Mouse (Mus musculus): ENCODE data around the gene Zfp108. TPM values are rescaled to one million over a fixed set of nuclear protein-coding genes. Genes with fewer than 3 reads are reported as not detected.

Gene Zfp108
- polyA plus RNA-seq, 1 experiment = 3.0 TPM

DNA sequence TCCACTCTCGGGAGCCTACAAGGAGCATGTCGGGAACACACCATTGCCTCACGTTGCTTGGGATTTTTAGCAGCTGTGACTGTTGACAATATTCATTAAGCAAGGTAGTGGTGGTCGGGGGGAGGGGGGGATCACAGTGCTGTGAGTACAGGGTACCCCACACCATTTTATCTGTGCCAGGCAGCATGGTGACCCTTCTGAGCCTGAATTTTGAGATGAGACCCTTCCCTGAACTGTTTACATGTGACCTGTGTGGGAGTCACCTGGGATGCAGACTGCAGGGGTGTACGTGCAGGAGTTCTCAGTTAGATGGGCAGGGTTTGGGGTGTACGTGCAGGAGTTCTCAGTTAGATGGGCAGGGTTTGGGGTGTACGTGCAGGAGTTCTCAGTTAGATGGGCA lies 41.8 kb downstream of the Zfp108 start:
- H3K27ac ChIP-seq (ENCODE audit: insufficient read depth, low read length) = no peak overlapping the region
- H3K4me3 ChIP-seq (ENCODE audit: insufficient read depth, low read length) = no peak overlapping the region
- H3K4me1 ChIP-seq (ENCODE audit: control insufficient read depth, insufficient read depth, low read length) = peaks cover 2% of the 10 kb centered on the region; the same call in 1 of the 2 replicates
- TF ChIP-seq POLR2A (IDR thresholded peaks at IDR 0.05; ENCODE audit: low read depth, low read length) (no peak), CTCF (IDR thresholded peaks at IDR 0.05; ENCODE audit: borderline replicate concordance, insufficient read depth, low read length) (no peak)

DNA sequence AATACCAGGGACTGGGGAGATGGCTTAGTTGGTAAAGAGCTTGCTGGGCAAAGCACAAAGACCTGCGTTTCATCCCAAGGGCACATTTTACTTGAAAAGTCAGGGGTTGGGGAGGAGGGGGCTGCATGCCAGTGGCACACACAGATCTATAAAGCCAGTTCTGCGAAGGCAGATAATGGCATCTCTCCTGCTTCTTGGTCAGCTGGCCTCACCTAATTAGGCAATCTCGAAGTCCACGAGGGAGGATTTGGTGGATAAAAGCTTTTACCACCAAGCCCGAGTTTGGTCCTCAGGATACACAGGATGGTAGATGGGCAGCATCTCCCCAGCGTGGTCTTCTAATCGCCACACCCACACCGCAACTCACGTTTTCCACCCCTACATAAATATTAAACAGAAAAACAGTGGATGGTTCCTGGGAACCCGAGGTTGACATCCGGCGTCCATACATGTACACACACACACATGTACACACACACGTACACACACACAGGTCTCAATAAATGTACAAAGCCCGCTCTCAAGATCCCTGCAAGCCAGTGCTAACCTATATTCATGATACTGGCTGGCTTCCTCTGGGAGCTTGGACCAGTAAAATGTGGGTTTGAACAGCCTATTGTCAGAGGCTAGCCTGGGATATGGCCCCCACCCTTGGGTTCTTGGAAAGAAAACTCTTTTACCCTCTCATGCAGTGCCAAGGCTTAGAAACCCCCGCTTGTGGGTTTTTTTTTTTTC lies 42.9 kb downstream of the Zfp108 start:
- H3K4me3 ChIP-seq (ENCODE audit: insufficient read depth, low read length) = 0 out of 2 replicates have a peak overlapping the region, but pooled peaks have one; percentile 82
- H3K4me1 ChIP-seq (ENCODE audit: control insufficient read depth, insufficient read depth, low read length) = peaks cover 2% of the 10 kb centered on the region; the same call in 1 of the 2 replicates
- TF ChIP-seq POLR2A (IDR thresholded peaks at IDR 0.05; ENCODE audit: low read depth, low read length) (no peak), CTCF (IDR thresholded peaks at IDR 0.05; ENCODE audit: borderline replicate concordance, insufficient read depth, low read length) (no peak)
- H3K27ac ChIP-seq (ENCODE audit: insufficient read depth, low read length) = no peak overlapping the region

DNA sequence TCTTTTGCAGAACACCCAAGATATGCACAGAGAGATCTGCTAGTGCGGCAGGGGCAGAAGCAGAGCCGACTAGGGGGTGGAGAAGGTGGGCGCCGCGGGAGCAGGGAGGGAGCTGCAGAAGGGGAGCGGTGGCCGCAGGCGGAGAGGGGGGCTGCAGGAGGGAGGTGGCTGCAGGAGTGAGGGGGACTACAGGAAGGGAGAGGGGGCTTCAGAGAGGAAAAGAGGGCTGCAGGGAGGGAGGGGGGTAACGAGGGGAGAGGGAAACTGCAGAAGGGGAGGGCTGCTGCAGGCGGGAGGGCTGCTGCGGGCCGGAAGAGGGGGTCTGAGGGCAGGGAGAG lies 44.0 kb downstream of the Zfp108 start:
- H3K4me1 ChIP-seq (ENCODE audit: control insufficient read depth, insufficient read depth, low read length) = peaks cover 2% of the 10 kb centered on the region; the same call in 1 of the 2 replicates
- no peak for TF ChIP-seq CTCF (IDR thresholded peaks at IDR 0.05; ENCODE audit: borderline replicate concordance, insufficient read depth, low read length)
- TF ChIP-seq POLR2A (IDR thresholded peaks at IDR 0.05; ENCODE audit: low read depth, low read length) = no peak
- H3K4me3 ChIP-seq (ENCODE audit: insufficient read depth, low read length) = peak overlapping the region; percentile 82
- no peak overlapping the region for H3K27ac ChIP-seq (ENCODE audit: insufficient read depth, low read length)

DNA sequence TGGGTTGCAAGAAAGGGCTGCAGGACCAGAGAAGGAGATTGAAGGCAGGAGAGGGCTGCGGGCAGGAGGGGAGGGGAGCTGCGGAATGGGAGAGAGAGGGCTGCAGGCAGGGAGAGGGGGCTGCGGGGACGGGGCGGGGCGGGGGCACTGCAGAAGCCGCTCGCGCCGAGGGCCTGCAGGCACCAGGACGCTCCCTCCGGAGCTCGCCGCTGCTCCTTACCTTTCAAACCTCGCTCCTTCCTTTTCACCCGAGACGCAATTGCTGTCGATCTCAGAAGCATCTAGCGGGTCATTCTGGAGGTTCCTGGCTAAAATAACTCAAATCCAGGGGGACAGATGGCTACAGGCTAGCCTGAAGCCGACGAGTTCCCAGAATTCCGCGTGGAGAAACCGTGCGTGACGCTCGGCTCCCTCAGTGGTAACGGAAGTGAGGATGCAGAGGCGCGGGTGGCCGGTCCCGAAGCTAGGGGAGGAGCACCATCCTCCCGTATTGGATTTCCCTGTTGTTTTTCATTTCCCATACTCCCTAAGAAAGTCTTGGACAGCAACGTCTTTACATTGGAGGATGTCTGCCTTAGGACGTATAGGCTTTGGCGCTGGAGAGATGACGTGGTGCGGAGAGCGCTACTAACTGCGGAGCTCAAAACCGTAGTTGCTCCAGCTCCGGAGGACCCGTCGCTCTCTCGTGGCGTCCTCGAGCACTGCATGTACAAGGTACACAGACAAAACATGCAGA lies 44.5 kb downstream of the Zfp108 start:
- H3K27ac ChIP-seq (ENCODE audit: insufficient read depth, low read length) = peak overlapping the region; percentile 81
- peak; percentile 48; the same call in 1 of the 2 replicates for TF ChIP-seq CTCF (IDR thresholded peaks at IDR 0.05; ENCODE audit: borderline replicate concordance, insufficient read depth, low read length)
- TF ChIP-seq POLR2A (IDR thresholded peaks at IDR 0.05; ENCODE audit: low read depth, low read length) = peak; percentile 88

GRCm38 (mm10) chr7:24299823-24300481 lies 45.4 kb downstream of the Zfp108 start:
- H3K27ac ChIP-seq (ENCODE audit: insufficient read depth, low read length) = no peak overlapping the region
- H3K4me3 ChIP-seq (ENCODE audit: insufficient read depth, low read length) = peak overlapping the region; percentile 34
- TF ChIP-seq POLR2A (IDR thresholded peaks at IDR 0.05; ENCODE audit: low read depth, low read length) (no peak), CTCF (IDR thresholded peaks at IDR 0.05; ENCODE audit: borderline replicate concordance, insufficient read depth, low read length) (no peak)
- peaks cover 2% of the 10 kb centered on the region; the same call in 1 of the 2 replicates for H3K4me1 ChIP-seq (ENCODE audit: control insufficient read depth, insufficient read depth, low read length)

More for the DNA sequence above, 44.5 kb downstream of the Zfp108 start:
- Histone ChIP-seq H3K4me3 (ENCODE audit: insufficient read depth, low read length) (peak overlapping the region; percentile 82), H3K4me1 (ENCODE audit: control insufficient read depth, insufficient read depth, low read length) (peaks cover 2% of the 10 kb centered on the region; the same call in 1 of the 2 replicates)

- TF ChIP-seq CTCF (IDR thresholded peaks at IDR 0.05; ENCODE audit: borderline replicate concordance, insufficient read depth, low read length) (no peak), POLR2A (IDR thresholded peaks at IDR 0.05; ENCODE audit: low read depth, low read length) (peak; percentile 89)
- H3K27ac ChIP-seq (ENCODE audit: insufficient read depth, low read length) = peak within 1 kb of the TSS; percentile 65; the same call in 1 of the 2 replicates
- peaks cover 2% of the 10 kb centered on the region; the same call in 1 of the 2 replicates for H3K4me1 ChIP-seq (ENCODE audit: control insufficient read depth, insufficient read depth, low read length)
- H3K4me3 ChIP-seq (ENCODE audit: insufficient read depth, low read length) = peak within 1 kb of the TSS; percentile 34
Measured at GRCm38 (mm10) chr7:24300771-24301282, 46.2 kb downstream of the Zfp108 start, which contains the start of gene Zfp61. TSS of gene Zfp61 (minus strand) at chr7:24301232.

Other genes starting within 250 kb of the Zfp108 start
- not detected in 2 replicates for gene Vmn1r183, start 201.5 kb upstream of the Zfp108 start, polyA plus RNA-seq (2011; ENCODE audit: insufficient read length, low read depth, missing spikeins)
- gene Zfp180, start 172.9 kb upstream of the Zfp108 start, polyA plus RNA-seq (2011; ENCODE audit: insufficient read length, low read depth, missing spikeins) = 14.5 and 16.5 TPM in 2 replicates
- 2.8 and 3.3 TPM in 2 replicates for gene Zfp112, start 142.5 kb upstream of the Zfp108 start, polyA plus RNA-seq (2011; ENCODE audit: insufficient read length, low read depth, missing spikeins)
- 5.8 and 6.0 TPM in 2 replicates for gene Zfp235, start 120.6 kb upstream of the Zfp108 start, polyA plus RNA-seq (2011; ENCODE audit: insufficient read length, low read depth, missing spikeins)
- gene Zfp114, start 79.7 kb upstream of the Zfp108 start, polyA plus RNA-seq (2011; ENCODE audit: insufficient read length, low read depth, missing spikeins) = 1.0 and 2.5 TPM in 2 replicates
- 12.4 and 14.0 TPM in 2 replicates for gene Zfp111, start 43.4 kb upstream of the Zfp108 start, polyA plus RNA-seq (2011; ENCODE audit: insufficient read length, low read depth, missing spikeins)
- gene Zfp109, start 17.2 kb upstream of the Zfp108 start, polyA plus RNA-seq (2011; ENCODE audit: insufficient read length, low read depth, missing spikeins) = 3.6 and 3.7 TPM in 2 replicates
- gene Zfp93, start 15.6 kb downstream of the Zfp108 start, polyA plus RNA-seq (2011; ENCODE audit: insufficient read length, low read depth, missing spikeins) = 6.5 and 13.4 TPM in 2 replicates
- gene Zfp61, start 46.4 kb downstream of the Zfp108 start, polyA plus RNA-seq (2011; ENCODE audit: insufficient read length, low read depth, missing spikeins) = 11.7 and 14.8 TPM in 2 replicates
- gene Zfp94, start 61.9 kb downstream of the Zfp108 start, polyA plus RNA-seq (2011; ENCODE audit: insufficient read length, low read depth, missing spikeins) = 3.8 and 4.4 TPM in 2 replicates
- gene Tescl, start 79.1 kb downstream of the Zfp108 start, polyA plus RNA-seq (2011; ENCODE audit: insufficient read length, low read depth, missing spikeins) = not detected in 2 replicates
- not detected in 2 replicates for gene Lypd5, start 94.4 kb downstream of the Zfp108 start, polyA plus RNA-seq (2011; ENCODE audit: insufficient read length, low read depth, missing spikeins)
- 1.9 and 3.4 TPM in 2 replicates for gene Kcnn4, start 115.5 kb downstream of the Zfp108 start, polyA plus RNA-seq (2011; ENCODE audit: insufficient read length, low read depth, missing spikeins)
- 14.8 and 18.1 TPM in 2 replicates for gene Smg9, start 144.8 kb downstream of the Zfp108 start, polyA plus RNA-seq (2011; ENCODE audit: insufficient read length, low read depth, missing spikeins)
- not detected in 2 replicates for gene Irgc1, start 197.5 kb downstream of the Zfp108 start, polyA plus RNA-seq (2011; ENCODE audit: insufficient read length, low read depth, missing spikeins)
- gene Plaur, start 207.7 kb downstream of the Zfp108 start, polyA plus RNA-seq (2011; ENCODE audit: insufficient read length, low read depth, missing spikeins) = 35.2 and 70.2 TPM in 2 replicates
- 1.2 and 3.3 TPM in 2 replicates for gene Cadm4, start 227.2 kb downstream of the Zfp108 start, polyA plus RNA-seq (2011; ENCODE audit: insufficient read length, low read depth, missing spikeins)

Data from embryonic fibroblast, embryonic 13.5 days (primary cell).